In genomic region chr10:39506831-39507230, GRCm38 (mm10) we compare ENCODE assay signal across 10 mouse cellular contexts.
DNase-seq lines count a peak whose midpoint lies in the region; ATAC-seq and TF ChIP-seq lines count a peak whose summit lies in the region.
"Had no signal": no experiment of that assay in that cellular context is flagged by ENCODE, and none has a peak within 500 bp of the region (broad histone marks: within the 10 kb centered on the region; RNA-seq: fewer than 3 reads in every experiment).

No protein-coding gene starts in this region.

- no peak overlapping the region for H3K4me2 ChIP-seq in forebrain, embryonic 15.5 days (replicated peaks)
- H3K4me2 ChIP-seq in forebrain, embryonic 12.5 days: no peak overlapping the region
- H3K4me2 ChIP-seq in lung, embryonic 16.5 days (ENCODE audit: low read depth, low read length): no peak overlapping the region
- H3K4me2 ChIP-seq: heart, embryonic 15.5 days had no signal

- H3K36me3 ChIP-seq in forebrain, embryonic 15.5 days: no peaks in the 10 kb centered on the region
- H3K36me3 ChIP-seq in forebrain, embryonic 12.5 days (replicated peaks): no peaks in the 10 kb centered on the region; the same call in 1 of the 2 replicates
- H3K36me3 ChIP-seq in lung, embryonic 16.5 days (ENCODE audit: control insufficient read depth, insufficient read depth, low read length): no peaks in the 10 kb centered on the region
- no peaks in the 10 kb centered on the region for H3K36me3 ChIP-seq in thymus, adult 2 months (ENCODE audit: control insufficient read depth, insufficient read depth, low read length)
- H3K36me3 ChIP-seq: heart, embryonic 15.5 days had no signal

- 0 out of 2 replicates have a peak overlapping the region, but pooled peaks have one; percentile 3 for H3K27ac ChIP-seq in forebrain, embryonic 15.5 days (replicated peaks)
- H3K27ac ChIP-seq in forebrain, embryonic 12.5 days: no peak overlapping the region
- H3K27ac ChIP-seq in lung, embryonic 16.5 days (ENCODE audit: low read length): peak overlapping the region; percentile 26; the same call in 1 of the 2 replicates
- H3K27ac ChIP-seq in thymus, adult 2 months (ENCODE audit: control insufficient read depth, insufficient read depth, low read length): no peak overlapping the region
- H3K27ac ChIP-seq: heart, embryonic 15.5 days; macrophage had no signal

- peaks cover 73% of the 10 kb centered on the region for H3K4me1 ChIP-seq in forebrain, embryonic 15.5 days
- peaks cover 68% of the 10 kb centered on the region for H3K4me1 ChIP-seq in forebrain, embryonic 12.5 days
- peaks cover 35% of the 10 kb centered on the region for H3K4me1 ChIP-seq in lung, embryonic 16.5 days (replicated peaks; ENCODE audit: control insufficient read depth, insufficient read depth, low read length)
- H3K4me1 ChIP-seq in thymus, adult 2 months (replicated peaks; ENCODE audit: control insufficient read depth, insufficient read depth, low read length): peaks cover 25% of the 10 kb centered on the region

- no peaks in the 10 kb centered on the region for H3K27me3 ChIP-seq in forebrain, embryonic 15.5 days
- H3K27me3 ChIP-seq in forebrain, embryonic 12.5 days: no peaks in the 10 kb centered on the region
- H3K27me3 ChIP-seq in lung, embryonic 16.5 days (ENCODE audit: control insufficient read depth, insufficient read depth, low read depth, low read length): no peaks in the 10 kb centered on the region
- H3K27me3 ChIP-seq in thymus, adult 2 months (ENCODE audit: control insufficient read depth, insufficient read depth, low read length): no peaks in the 10 kb centered on the region
- H3K27me3 ChIP-seq: heart, embryonic 15.5 days had no signal

- ATAC-seq in forebrain, embryonic 15.5 days (replicated peaks): peak; percentile 42
- ATAC-seq in forebrain, embryonic 12.5 days (ENCODE audit: low FRiP score): no peak
- ATAC-seq in activated CD4-positive, CD25-positive, alpha-beta regulatory T cell, adult 4 months: peak; percentile 18
- peak; percentile 73 for ATAC-seq in lung, embryonic 16.5 days (ENCODE audit: low read depth)

- H3K9me3 ChIP-seq in forebrain, embryonic 15.5 days: no peaks in the 10 kb centered on the region
- no peaks in the 10 kb centered on the region for H3K9me3 ChIP-seq in forebrain, embryonic 12.5 days
- no peaks in the 10 kb centered on the region for H3K9me3 ChIP-seq in lung, embryonic 16.5 days (ENCODE audit: control insufficient read depth, low read length)
- H3K9me3 ChIP-seq: heart, embryonic 15.5 days had no signal

- WGBS in forebrain, embryonic 15.5 days: 67% methylated on average over 7 of the region's 7 CpGs
- 89% methylated on average over 7 of the region's 7 CpGs for WGBS in forebrain, embryonic 12.5 days
- WGBS in lung, embryonic 16.5 days: 68% methylated on average over 7 of the region's 7 CpGs
- 92% methylated on average over 7 of the region's 7 CpGs for WGBS in thymus, adult 2 months

- no peak overlapping the region for H3K9ac ChIP-seq in forebrain, embryonic 15.5 days (replicated peaks)
- no peak overlapping the region for H3K9ac ChIP-seq in forebrain, embryonic 12.5 days
- no peak overlapping the region for H3K9ac ChIP-seq in lung, embryonic 16.5 days (ENCODE audit: low read length)
- H3K9ac ChIP-seq: heart, embryonic 15.5 days had no signal

- no peak for TF ChIP-seq CTCF in thymus, adult 2 months (IDR thresholded peaks at IDR 0.05; ENCODE audit: borderline replicate concordance, control insufficient read depth, extremely low read depth, insufficient read depth, low read length, poor library complexity)

- peak; percentile 72 for DNase-seq in cerebellum, postnatal 25 days
- DNase-seq in thymus, adult 2 months: no peak
- no peak for DNase-seq in frontal cortex, postnatal 36 days (ENCODE audit: low spot score in 2 of 2)
- no peak for DNase-seq in yolk sac, embryonic 10.5 days (ENCODE audit: low spot score)

- TF ChIP-seq POLR2A in thymus, adult 2 months (IDR thresholded peaks at IDR 0.05; ENCODE audit: control insufficient read depth, extremely low read depth, insufficient read depth, low read length, poor library complexity): no peak

- H3K4me3 ChIP-seq in forebrain, embryonic 15.5 days: no peak overlapping the region
- no peak overlapping the region for H3K4me3 ChIP-seq in forebrain, embryonic 12.5 days (replicated peaks)
- H3K4me3 ChIP-seq in lung, embryonic 16.5 days (ENCODE audit: low read length): no peak overlapping the region
- H3K4me3 ChIP-seq in thymus, adult 2 months (ENCODE audit: control insufficient read depth, insufficient read depth, low read length): no peak overlapping the region
- H3K4me3 ChIP-seq: heart, embryonic 15.5 days had no signal

Comparison
In these comparisons a context has a peak if more than half of its experiments do, and no peak if none do; other contexts are left out.
1. H3K27ac ChIP-seq: peak in forebrain, embryonic 15.5 days (single experiment) and lung, embryonic 16.5 days (single experiment); none in forebrain, embryonic 12.5 days (single experiment) and thymus, adult 2 months (single experiment).
2. DNase-seq: peak in cerebellum, postnatal 25 days (2 of 2); none in thymus, adult 2 months (single experiment), frontal cortex, postnatal 36 days (0 of 2) and yolk sac, embryonic 10.5 days (single experiment).